Mouse (Mus musculus) adrenal gland, adult 8-10 months (tissue): ENCODE measurements at regions not wholly inside any gene's neighbourhood (a gene's known extent, or its start where the extent isn't known, plus 50 kb on each side); places are given as distances from the start of the nearest gene placed in this dataset.

Experiments
- DNase-seq: peaks from one replicate; pipeline ENCODE4 v3.0.0; 2022

DNA sequence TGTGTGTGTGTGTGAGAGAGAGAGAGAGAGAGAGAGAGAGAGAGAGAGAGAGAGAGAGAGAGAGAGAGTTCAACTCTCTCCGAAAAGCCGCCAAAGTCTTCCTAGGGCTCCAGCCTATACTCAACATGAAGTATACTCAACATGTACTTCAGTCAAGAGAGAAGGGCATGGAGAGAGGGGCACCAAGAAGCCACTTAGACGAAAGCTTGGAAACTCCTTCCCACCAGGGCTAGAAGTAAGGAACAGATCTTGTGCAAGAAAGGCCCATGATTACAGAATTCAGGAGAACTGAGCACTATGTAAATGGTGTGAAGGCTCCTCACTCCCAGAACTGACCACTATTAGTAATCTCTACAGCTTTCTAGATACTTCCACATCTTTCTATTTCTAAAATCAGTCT is 467.4 kb upstream of the Hs6st1 start:
- DNase-seq, result no peak

DNA sequence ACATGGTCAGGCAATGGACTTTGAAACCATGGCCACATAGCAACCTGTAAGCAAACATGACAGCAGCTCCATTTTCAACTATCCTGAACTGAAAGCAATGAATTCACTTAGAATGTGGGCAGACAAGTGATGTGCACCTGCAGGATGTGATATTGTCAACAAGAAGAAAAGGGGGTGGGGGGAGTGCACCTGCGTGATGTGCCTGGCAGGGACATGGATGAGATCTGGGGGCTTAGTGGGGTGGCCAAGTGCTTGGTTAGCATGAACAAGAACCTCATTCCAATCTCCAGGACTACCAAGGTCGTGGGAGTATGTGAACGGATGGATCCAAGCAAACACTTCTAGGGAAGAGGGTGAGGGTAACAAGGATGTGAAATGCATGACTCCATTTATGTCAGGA is 453.1 kb upstream of the Hs6st1 start:
- DNase-seq, result no peak

DNA sequence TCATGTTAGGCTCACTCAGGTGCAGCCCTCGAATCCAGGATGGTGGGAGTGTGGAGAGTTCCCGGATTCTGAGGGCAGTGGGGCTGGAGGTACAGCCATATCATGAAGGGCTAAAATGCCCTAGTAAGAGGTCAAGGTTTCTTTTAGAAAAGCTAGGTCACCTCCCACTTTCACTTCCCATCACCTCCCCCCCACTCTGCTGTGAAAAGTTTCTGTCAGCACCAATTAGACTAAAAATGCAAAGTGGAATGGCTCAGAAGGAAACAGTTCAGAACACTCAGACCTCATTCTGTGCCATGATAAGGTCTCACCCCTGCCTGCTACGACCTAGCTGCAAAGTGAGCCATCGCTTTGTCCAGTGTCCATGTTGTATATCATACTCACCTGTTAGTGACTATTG is 448.7 kb upstream of the Hs6st1 start:
- DNase-seq, result no peak

DNA sequence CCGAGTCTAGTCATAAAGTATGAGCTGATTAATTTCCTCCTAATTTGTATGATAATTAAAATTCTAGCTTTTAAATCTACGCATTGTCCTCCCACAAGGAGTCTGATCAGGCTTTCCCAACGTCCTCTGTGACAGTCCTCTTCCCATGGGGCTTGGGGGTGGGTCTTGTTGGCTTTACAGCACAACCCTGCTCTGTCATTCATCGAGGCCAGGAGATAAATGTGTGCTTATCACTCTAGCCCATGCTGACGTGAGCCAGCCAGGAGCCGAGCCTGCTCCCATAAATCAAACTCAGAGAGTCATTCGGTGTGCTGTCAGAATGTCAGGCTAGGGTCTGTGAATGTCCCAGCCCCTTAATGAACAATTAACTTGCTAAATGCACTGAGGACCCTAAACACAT is 425.6 kb upstream of the Hs6st1 start:
- no peak for DNase-seq

DNA sequence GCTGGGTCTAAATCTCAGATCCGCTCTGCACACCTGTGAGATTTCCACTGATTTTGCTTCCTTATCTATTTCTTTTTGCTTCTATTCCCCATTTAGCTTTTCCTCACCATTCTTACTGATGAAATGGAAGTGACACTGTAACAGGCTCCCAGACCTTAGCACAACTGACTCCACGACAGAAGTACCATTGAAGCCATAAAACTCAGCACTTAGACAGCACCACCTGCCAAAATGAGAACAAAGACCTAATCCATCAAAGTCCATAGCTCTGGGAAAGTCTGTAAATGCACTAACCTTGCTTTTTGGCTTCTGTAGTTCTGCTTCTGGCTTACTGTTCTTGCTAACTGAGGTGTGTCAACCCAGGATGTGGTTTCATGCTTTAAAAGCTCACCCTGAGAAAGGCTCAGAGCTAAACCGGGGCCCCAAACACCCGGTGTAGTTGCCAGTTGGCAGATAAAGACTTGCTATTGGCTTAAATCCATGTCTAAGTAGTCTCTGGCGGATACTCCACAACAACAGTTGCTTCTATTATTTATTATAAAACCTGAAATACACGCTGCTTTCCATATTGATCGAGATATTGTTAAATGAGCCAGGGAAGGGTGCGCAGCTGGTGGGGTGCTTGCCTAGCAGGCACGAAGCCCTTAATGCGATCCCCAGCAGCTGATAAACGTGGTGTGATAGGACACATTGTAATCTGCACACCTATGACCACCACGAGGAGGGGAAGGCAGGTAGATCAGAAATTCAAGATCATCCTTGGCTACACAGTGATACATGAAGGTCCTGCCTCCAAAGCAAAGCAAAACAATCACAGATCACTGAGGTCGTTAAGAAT is 414.9 kb upstream of the Hs6st1 start:
- DNase-seq, result no peak

DNA sequence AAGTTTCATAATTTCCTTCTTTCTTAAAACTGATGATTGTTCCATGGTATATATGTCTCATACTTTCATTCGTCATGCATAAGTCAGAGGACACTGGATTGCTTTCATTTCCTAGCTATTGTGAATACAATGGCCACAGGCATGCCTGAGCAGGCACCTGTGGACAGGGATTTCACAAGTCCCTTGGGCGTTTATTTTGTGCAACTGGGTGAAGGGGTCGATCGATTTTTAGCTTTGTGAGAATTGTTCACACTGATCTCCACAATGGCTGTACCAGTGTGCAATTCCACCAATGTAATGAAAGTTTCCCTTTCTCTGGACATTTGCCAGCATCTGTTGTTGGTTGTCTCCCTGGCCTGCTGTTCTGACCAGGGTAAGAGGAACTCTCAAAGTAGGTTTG is 405.2 kb upstream of the Hs6st1 start:
- DNase-seq, result no peak

DNA sequence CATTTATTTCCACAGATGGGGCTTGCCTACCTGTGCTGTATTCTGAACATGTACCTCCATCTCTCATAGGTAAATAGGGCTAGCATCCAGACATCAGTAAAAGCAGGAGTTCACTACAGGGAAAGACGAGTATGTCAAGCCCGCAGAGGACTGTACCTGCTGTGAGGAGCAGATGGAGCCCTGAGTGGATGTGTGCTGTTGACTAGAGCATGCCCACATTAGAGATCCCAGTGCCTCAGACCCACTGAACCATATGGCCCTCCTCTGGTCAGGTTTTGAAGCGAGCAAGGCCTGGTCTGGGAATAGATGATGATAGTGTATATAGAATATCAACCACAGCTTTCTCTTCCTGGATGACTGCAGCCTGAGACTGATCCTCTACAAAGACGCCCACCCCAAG is 394.7 kb upstream of the Hs6st1 start:
- no peak for DNase-seq

DNA sequence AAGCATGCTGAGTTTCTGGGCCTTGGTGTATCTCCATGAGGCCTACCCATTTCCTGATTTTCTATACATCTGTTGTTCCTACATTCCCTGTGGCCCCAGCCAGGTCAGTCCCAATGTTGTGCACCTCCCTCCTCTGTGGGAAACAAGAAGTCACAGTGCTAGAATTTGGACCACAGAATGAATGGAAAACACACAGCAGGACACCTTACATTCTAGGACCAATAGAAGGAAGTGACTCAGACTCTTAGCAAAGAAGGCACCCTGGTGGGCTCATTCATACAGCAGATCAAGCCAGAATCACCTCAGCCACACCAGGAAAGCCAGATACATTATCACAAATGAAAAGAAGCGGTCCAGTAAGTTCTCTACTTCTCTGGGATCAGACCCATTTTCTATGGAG is 394.2 kb upstream of the Hs6st1 start:
- DNase-seq, result no peak

DNA sequence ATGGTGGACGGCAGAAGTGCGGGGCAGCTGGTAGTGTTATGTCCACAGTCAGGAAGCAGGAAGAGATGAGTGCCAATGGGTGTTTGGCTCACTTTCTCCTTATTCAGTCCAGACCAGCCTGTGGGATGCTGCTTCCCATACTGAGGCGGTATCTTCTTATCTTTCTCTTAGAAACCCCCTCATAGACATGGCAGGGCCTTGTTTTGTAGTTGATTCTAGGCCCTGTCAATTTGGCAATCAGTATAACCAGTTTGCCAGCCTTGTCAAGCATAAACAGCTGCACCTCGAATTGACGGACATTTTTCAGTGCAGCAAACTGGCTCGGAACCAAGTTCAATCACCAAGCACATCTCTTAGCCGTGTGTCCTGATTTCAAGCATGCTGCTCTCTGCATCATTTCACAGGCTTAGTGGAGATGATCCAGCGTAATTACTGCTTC is 385.7 kb upstream of the Hs6st1 start:
- no peak for DNase-seq

DNA sequence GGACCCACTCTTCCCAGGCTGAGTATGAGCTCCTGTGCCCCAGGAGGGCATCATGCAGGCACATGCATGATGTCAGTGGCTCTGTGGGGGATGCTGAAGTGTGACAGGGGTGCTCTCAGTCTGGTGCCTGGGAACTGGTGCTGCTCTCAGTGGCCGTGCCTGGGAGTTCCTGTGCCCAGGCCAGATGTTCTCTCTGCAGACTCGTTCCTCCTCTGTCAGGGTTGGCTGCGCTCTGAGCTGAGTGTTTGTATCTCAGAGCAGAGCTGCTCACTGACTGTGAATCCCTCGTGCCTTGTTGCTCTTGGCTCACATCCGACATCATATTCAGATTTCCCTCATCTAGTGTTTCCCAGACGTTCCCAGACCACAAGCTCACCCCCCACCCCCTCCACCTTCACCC is 382.5 kb upstream of the Hs6st1 start:
- DNase-seq, result no peak

DNA sequence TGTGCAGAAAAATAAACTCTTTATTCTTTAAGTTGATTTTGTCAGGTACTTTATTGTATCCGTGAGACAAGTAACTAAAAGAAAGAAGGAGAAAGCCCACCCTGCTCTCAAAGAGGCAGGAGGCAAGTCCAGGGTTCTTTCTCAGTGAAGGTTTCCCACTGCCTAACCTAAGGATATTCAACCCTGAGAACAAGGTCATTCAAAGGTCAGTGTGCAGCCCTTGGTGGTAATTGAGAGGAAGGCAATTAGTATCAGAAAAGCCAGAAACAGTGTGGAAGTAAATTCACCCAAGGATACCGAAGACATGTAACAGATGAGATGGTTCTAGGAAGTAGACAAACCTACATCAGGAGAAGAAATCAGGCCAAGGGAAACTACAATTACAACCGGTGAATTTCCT is 373.9 kb upstream of the Hs6st1 start:
- no peak for DNase-seq

DNA sequence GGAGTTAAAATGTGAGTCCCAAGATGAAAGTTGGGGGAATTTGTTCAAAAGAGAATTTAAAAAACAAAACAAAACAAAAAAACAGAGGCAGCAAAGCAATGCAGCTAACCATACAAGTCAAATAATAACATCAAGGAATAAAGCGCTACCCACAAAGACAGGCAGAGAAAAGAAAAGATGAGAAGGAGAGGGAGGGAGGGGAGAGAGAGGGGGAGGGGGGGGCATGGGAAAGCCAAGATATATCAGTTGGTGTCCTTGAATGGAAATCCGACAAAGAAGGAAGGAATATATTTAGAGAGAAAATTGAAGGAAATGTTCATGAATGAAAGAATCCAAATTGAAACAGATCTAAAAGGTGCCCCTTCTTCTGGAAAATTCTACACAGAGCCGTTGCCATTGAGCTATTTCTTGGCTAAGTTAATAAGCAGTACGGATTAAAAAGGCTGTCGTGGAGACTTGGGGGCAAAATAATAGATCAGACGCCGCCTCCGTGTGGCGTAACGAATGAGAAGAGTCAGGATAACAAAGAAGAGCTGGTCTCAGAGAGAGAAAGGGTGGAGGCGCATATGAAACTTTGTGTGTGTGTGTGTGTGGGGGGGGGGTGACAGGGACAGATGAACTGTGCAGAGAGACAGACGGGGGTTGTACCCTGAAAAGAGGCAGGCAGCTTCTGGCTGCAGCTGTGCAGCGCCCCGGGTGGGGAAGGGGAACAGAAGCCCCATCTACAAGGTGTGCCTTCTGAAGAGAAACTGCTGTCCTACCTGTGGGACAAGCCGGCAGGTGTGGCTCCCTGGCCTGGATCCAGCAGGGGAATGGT is 373.2 kb upstream of the Hs6st1 start:
- DNase-seq, result no peak

DNA sequence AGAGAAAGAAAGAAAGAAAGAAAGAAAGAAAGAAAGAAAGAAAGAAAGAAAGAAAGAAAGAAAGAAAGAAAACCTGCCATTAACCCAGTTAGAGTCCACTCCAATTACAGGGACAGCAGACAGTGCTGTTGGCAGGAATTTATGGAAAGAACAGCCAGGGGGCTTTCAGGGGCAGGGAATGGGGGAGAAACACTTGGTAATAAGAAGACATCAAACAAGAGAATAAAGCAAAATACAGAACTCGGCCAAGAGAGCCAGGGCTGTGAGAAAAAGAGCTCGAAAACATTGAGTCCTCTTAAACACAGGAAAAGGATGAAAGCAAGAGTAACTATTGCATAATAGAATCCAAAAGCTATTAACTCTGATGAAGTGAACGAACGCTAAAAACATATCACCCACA is 371.0 kb upstream of the Hs6st1 start:
- DNase-seq, result no peak

DNA sequence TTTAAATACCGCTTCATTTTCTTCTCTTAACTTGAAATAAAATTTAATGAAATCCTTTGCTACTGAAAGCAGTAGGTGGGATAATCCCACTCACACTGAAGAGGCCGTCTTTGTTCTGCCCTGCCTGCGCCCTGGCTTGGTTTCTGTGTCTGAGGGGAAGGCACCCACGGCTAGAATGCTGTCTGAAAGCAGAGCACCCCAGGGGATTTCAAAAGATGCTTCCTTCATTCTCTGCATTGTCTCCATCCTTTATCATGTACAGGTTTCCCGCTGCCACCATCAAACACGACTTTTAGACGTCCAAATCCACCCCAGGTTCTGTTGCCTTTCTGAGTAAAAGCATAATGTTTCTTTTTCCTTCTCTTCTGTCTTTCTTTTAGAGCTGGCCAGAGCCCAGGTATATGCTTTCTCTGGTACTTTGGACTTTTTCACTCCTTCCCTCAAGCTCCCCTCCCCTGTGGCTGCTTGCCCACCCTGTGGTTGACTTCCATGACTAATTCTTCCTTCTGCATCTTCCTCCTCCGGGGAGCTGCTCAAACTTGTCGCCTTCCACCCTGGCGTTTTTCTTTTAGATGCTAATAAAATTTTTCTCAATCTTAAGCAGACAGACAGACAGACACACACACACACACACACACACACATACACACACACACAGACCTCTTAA is 370.2 kb upstream of the Hs6st1 start:
- no peak for DNase-seq

DNA sequence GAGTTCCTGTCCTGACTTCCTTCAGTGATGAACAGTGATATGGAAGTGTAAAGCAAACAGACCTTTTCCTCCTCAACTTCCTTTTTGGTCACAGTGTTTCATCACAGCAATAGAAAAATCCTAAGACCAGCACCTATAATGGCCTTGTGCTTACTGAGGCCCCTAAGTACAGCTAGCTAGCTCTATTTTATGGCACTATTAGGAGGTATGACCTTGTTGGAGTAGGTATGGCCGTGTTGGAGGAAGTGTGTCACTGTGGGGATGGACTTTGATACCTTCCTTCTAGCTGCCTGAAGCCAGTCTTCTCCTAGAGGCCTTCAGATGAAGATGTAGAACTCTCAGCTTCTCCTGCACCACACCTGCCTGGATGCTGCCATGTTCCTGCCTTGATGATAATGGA is 365.6 kb upstream of the Hs6st1 start:
- no peak for DNase-seq

DNA sequence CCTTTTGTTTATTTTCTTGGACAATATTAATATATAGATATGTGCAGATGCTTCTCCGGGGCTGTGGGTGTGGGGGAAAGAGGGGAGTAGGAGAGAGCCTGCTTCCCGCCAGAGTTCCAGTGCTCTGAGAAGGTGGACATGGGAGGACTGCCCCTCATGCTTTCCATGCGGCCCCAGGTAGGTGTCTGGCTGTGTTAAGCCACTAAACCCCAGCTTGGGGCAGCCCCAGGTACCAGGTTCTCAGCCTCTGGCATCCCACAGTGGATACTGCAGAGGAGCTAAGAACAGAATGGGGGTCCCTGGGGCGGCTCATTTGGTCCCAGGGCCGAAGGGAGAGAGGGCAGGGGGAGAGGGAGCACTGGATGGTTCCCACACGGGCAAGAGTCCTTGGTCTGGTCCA is 361.9 kb upstream of the Hs6st1 start:
- DNase-seq, result no peak

DNA sequence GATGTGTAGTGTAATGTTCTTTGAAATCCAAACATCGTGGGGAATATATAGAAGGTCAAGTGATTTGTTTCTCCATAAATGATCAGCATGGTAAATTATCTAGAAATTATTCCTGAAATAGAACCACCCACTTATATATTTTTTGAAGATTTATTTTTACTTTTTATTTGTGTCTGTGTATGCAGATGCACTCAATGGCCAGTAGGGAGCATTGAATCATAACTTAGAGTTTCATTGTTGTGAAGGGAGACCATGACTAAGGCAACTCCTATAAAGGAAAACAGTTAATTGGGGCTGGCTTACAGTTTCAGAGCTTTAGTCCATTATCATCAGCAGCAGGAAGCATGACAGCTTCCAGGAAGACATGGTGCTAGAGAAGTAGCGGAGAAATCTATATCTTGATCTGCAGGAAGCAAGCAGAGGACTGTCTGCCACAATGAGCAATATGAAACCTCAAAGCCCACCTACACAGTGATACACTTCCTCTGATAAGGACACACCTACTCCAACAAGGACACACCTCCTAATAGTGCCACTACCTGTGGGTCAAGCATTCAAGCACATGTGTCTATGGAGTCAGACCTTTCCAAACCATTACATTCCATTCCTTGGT is 359.9 kb upstream of the Hs6st1 start:
- no peak for DNase-seq

DNA sequence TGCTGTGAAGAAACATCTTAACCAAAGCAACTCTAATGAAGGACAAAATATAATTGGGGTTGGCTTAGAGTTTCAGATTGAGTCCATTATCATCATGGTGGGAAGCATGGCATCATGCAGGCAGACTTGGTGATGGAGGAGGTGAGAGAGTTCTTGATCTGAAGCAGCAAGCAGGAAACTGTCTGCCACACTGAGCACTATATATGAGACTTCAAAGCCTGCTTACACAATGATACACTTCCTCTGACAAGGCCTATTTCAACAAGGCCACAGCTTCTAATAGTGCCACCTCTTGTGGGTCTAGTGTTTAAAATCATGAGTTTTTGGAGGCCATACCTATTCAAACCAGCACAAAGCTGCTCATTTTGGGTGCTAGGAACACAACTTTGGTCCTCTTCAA is 359.0 kb upstream of the Hs6st1 start:
- no peak for DNase-seq

DNA sequence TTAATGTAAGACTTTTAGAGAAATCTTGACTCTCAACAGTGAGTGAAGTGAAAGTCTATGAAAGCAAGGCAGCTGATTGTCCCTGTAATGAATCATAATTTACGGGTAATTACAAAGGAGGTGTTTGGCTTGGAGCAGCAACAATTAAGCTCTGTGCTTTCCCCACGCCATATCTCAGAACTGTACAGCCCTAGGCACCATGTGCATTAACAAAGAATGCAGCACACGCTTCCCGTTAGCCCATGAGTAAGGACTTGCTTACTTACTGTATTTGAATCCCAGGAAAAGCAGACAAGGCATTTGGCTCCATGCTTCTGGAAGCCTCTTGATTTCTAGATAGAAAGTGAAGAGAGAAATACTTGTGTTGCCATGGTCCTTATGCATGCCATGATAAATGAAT is 354.2 kb upstream of the Hs6st1 start:
- DNase-seq, result no peak

DNA sequence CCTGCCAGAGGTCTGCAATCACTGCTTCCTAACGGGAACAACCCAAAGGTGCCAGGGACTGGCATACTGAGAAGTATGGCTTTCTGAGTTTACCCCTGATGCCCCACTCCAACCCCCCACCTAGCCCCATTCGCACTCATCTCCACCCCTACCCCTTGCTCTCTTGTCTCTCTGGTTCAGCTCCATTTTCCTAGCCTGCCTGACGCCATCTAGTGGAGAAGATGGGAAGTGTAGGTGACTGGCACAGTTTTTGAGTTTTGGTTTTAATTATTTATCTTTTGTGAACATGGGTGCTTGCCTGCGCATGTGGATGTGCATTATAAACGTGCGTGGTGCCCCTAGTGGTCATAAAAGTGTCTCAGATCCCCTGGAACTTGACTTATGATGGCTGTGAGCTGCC is 352.3 kb upstream of the Hs6st1 start:
- DNase-seq, result no peak

DNA sequence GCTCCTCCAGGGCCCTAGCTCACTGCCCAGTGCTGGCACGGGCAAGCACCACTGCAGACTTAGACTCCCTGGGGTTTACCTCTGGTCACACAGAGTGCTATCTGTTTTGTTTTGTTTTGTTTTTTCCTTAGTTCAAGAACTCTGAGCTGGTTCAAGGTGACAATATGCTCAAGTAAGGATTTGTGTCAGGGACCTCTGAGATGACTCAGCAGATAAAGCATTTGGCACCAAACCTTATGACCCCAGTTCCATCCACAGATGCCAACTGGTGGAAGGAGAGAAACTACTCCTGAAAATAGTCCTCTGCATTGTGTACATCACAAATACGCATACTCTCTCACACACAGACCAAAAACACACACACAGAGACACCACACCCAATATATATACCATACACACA is 351.0 kb upstream of the Hs6st1 start:
- peak; percentile 39 for DNase-seq

DNA sequence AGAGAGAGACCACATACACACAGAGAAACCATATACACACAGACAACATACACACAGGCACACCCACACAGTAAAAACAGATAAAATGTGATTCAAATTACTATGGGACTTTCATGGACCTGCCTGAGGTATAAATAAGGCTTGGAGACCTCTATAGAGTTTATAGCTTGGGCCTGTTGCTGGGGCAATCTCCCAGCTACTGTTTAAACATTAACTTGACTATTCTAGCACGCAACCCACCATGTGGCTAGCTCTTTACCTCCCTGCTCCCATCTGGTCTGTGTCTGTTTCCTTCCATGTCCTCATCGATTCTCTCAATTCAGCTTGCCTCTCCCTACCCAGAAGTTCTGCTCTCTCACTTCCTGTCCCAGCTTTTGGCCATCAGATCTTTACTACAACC is 350.5 kb upstream of the Hs6st1 start:
- no peak for DNase-seq

DNA sequence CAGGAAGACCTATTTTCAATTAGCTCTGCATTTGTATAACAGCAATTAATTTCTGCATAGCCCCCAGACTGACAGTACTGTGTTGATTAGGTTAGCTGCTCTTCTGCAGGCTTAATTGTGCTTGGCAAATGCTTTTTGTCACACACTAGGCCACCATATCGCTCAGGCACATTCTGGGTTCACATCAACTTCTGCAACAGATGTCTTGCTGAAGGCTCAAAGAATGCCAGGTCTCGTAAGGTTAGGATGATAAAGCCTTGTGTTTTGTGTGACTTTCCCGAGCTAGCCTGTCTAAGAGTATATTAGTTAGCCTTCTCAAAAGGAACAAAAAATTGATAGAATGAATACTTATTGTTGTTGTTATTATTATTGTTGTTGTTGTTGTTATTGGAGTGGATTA is 348.1 kb upstream of the Hs6st1 start:
- no peak for DNase-seq
